Mouse (Mus musculus) spleen, adult 2 months (tissue): ENCODE measurements around the gene Ltbp3.

ENCODE experiments used
- CTCF ChIP-seq: fragments of 200-500 bp; IDR thresholded peaks from 2 replicates; pipeline ENCODE4 v1.5.1; 2011; ENCODE audit warnings: mild to moderate bottlenecking, inconsistent platforms; ENCODE audit not compliant: insufficient read depth, insufficient read length, insufficient replicate concordance; ENCODE audit errors: extremely low read depth
- POLR2A ChIP-seq: fragments of 200-500 bp; IDR thresholded peaks from 2 replicates; pipeline ENCODE4 v1.6.1; 2011; ENCODE audit warnings: low read depth, low read length, inconsistent platforms

DNA sequence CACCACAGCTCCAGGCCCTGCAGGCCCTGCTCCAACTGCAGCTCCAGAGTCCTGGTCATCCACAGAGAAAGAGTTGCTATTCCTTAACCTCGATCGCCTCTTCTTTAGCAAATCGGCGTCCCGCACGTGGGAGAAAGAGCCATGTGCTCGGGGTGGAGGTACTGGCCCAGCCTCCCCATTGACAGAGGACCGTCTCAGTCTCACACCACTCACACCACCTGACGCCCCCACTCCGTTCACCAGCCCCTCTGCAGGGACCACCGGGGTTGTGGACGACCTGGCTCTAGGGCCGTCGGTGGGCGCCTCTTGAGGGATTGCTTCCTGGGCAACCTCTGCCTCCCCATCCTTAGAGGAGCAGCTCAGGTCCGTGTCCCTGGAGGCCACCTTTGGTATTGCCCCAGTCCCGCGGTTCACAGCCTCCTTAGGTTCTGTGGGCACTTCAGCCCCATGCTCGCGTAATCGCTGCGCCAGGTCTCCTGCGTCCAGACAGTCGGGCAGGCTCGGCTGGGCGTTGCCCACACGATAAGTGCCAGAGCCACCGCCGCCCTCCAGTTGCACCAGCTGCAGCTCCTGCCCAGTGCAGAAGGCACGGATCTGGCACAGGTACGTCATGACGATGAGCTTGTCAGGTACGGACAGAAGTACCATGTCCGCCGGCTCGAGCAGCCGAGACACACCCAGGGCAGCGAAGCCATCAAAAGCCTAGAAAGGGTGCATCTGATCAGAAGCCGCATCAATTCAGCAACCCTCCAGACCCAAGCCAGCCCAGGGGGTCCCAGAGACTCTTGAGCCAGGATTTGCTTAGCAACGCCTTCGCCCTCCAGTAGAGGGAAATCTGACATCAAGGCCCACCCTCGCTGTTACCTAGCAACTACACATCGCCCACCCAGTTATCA, 24.7 kb upstream of the Ltbp3 start:
- TF ChIP-seq CTCF (no peak), POLR2A (no peak)
